Mouse (Mus musculus) midbrain, embryonic 13.5 days (tissue): ENCODE data around the gene Ajuba. TPM values are rescaled to one million over a fixed set of nuclear protein-coding genes. Genes with fewer than 3 reads are reported as not detected.

Source experiments
- ATAC-seq: fragments of 200-750 bp; cut with Nextera tagmentation; 2 replicates; pipeline ENCODE4 v1.8.0; 2017; ENCODE audit warnings: mild to moderate bottlenecking, moderate TSS enrichment, moderate library complexity
- H3K27ac ChIP-seq: fragments of 300-500 bp; sonication (generic); 2 replicates; pipeline ENCODE4 v1.5.1; 2015; ENCODE audit warnings: inconsistent platforms, mild to moderate bottlenecking, moderate library complexity
- H3K27me3 ChIP-seq: fragments of 300-500 bp; sonication (generic); 2 replicates; pipeline ENCODE4 v1.6.1; 2015; ENCODE audit warnings: mild to moderate bottlenecking, inconsistent platforms
- H3K36me3 ChIP-seq: fragments of 300-500 bp; sonication (generic); 2 replicates; pipeline ENCODE4 v1.6.1; 2015; ENCODE audit warnings: mild to moderate bottlenecking, inconsistent platforms
- H3K4me1 ChIP-seq: fragments of 300-500 bp; sonication (generic); replicated peaks from 2 replicates; pipeline ENCODE4 v1.6.1; 2015; ENCODE audit warnings: inconsistent platforms
- H3K4me2 ChIP-seq: fragments of 300-500 bp; sonication (generic); replicated peaks from 2 replicates; pipeline ENCODE4 v1.6.1; 2015; ENCODE audit warnings: moderate library complexity, mild to moderate bottlenecking, inconsistent platforms
- H3K4me3 ChIP-seq: fragments of 300-500 bp; sonication (generic); replicated peaks from 2 replicates; pipeline ENCODE4 v1.5.1; 2015; ENCODE audit warnings: mild to moderate bottlenecking, inconsistent platforms
- H3K9ac ChIP-seq: fragments of 300-500 bp; sonication (generic); replicated peaks from 2 replicates; pipeline ENCODE4 v1.6.1; 2015; ENCODE audit warnings: mild to moderate bottlenecking, inconsistent platforms
- H3K9me3 ChIP-seq: fragments of 300-500 bp; sonication (generic); 2 replicates; pipeline ENCODE4 v1.6.1; 2016; ENCODE audit warnings: mild to moderate bottlenecking, inconsistent platforms
- WGBS: fragments of 180-500 bp; shearing (Covaris S2); methylation state at CpG from one replicate; pipeline ENCODE4 v1.1.7; 2015; 5-methylcytosine and 5-hydroxymethylcytosine counted together
- polyA plus RNA-seq: library from polyadenylated mRNA; unstranded; fragments of >200 nt; fragmentation: Nextera tagmentation; extraction: Ambion mirVana; gene quantifications from 2 replicates; pipeline ENCODE4 v1.2.1, GENCODE M21; 2015

The Ajuba gene
- polyA plus RNA-seq, 1 experiment from 2014 or later, result 18.0 TPM

GRCm38 (mm10) chr14:54583681-54584338, 6.5 kb upstream of the Ajuba start:
- no peaks in the 10 kb centered on the region for H3K4me1 ChIP-seq
- H3K36me3 ChIP-seq, result peaks cover 30% of the 10 kb centered on the region
- H3K9ac ChIP-seq, result no peak overlapping the region
- H3K4me3 ChIP-seq, result no peak overlapping the region
- 0 out of 2 replicates have a peak, but pooled peaks have one; percentile 58 for ATAC-seq
- H3K27me3 ChIP-seq, result no peaks in the 10 kb centered on the region
- H3K4me2 ChIP-seq, result no peak overlapping the region
- no peak overlapping the region for H3K27ac ChIP-seq
- no peaks in the 10 kb centered on the region for H3K9me3 ChIP-seq
- 49% methylated on average over 7 of the region's 7 CpGs for WGBS

- 96% methylated on average over 9 of the region's 9 CpGs for WGBS
- no peak overlapping the region for H3K4me2 ChIP-seq
Measured at GRCm38 (mm10) chr14:54582536-54582935, 5.2 kb upstream of the Ajuba start.

DNA sequence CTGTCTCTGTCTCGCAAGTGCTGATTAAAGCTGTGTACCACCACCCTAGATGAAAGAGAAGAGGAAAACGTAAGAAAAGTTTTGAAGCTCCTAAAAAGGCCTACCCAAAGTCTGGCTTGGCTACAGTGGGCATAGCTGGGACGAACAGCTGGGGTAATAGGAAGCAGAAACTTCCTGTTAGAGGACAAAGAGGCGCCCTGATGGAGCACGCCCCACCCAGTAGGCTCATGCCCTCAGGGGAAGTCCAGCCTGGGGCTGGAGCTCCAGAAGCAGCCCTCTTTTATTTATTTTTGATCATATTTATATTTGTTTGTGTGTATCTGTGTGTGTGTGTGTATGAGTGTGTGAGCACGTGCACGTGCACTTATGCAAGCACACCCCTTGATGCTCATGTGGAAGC, 2.3 kb upstream of the Ajuba start:
- ATAC-seq, result no peak

More at GRCm38 (mm10) chr14:54582536-54582935, 5.2 kb upstream of the Ajuba start:
- Histone ChIP-seq H3K27ac (no peak overlapping the region), H3K9ac (no peak overlapping the region), H3K4me1 (peaks cover 10% of the 10 kb centered on the region), H3K36me3 (peaks cover 30% of the 10 kb centered on the region), H3K9me3 (no peaks in the 10 kb centered on the region), H3K4me3 (no peak overlapping the region), H3K27me3 (peaks cover under 1% of the 10 kb centered on the region)
- no peak for ATAC-seq

GRCm38 (mm10) chr14:54578063-54578462, 705 bp upstream of the Ajuba start:
- peak overlapping the region; percentile 71 for H3K27ac ChIP-seq
- peaks cover 6% of the 10 kb centered on the region for H3K36me3 ChIP-seq
- ATAC-seq, result 0 out of 2 replicates have a peak, but pooled peaks have one; percentile 6
- peaks cover 54% of the 10 kb centered on the region for H3K4me1 ChIP-seq
- 1% methylated on average over 10 of the region's 10 CpGs for WGBS
- H3K27me3 ChIP-seq, result peaks cover 29% of the 10 kb centered on the region
- no peaks in the 10 kb centered on the region for H3K9me3 ChIP-seq
- H3K4me2 ChIP-seq, result peak overlapping the region; percentile 82
- H3K9ac ChIP-seq, result peak overlapping the region; percentile 72
- peak overlapping the region; percentile 65 for H3K4me3 ChIP-seq

More for the DNA sequence above, 2.3 kb upstream of the Ajuba start:
- Histone ChIP-seq H3K9ac (no peak overlapping the region), H3K36me3 (peaks cover 15% of the 10 kb centered on the region), H3K4me2 (no peak overlapping the region), H3K9me3 (no peaks in the 10 kb centered on the region), H3K27me3 (peaks cover 18% of the 10 kb centered on the region), H3K27ac (no peak overlapping the region), H3K4me1 (peaks cover 38% of the 10 kb centered on the region), H3K4me3 (no peak overlapping the region)
- 88% methylated on average over 7 of the region's 7 CpGs for WGBS

- Histone ChIP-seq H3K4me3 (peak overlapping the region; percentile 65), H3K9ac (peak overlapping the region; percentile 72), H3K4me1 (peaks cover 69% of the 10 kb centered on the region), H3K9me3 (no peaks in the 10 kb centered on the region), H3K36me3 (no peaks in the 10 kb centered on the region), H3K4me2 (peak overlapping the region; percentile 82), H3K27me3 (peaks cover 29% of the 10 kb centered on the region), H3K27ac (peak overlapping the region; percentile 71)
- under 1% methylated on average over 84 of the region's 84 CpGs for WGBS
- peak; percentile 3; the same call in 1 of the 2 replicates for ATAC-seq
Measured at GRCm38 (mm10) chr14:54576241-54577088, 893 bp downstream of the Ajuba start.

GRCm38 (mm10) chr14:54575631-54576030, 1.7 kb downstream of the Ajuba start:
- Histone ChIP-seq H3K27me3 (peaks cover 29% of the 10 kb centered on the region), H3K27ac (no peak overlapping the region), H3K9ac (peak overlapping the region; percentile 72), H3K4me2 (peak overlapping the region; percentile 82), H3K36me3 (0 out of 2 replicates have a peak, but pooled peaks cover 3% of the 10 kb centered on the region), H3K4me1 (peaks cover 69% of the 10 kb centered on the region), H3K9me3 (no peaks in the 10 kb centered on the region), H3K4me3 (peak overlapping the region; percentile 65)
- 0% methylated on average over 38 of the region's 39 CpGs for whole genome bisulfite sequencing
- no peak for ATAC-seq

DNA sequence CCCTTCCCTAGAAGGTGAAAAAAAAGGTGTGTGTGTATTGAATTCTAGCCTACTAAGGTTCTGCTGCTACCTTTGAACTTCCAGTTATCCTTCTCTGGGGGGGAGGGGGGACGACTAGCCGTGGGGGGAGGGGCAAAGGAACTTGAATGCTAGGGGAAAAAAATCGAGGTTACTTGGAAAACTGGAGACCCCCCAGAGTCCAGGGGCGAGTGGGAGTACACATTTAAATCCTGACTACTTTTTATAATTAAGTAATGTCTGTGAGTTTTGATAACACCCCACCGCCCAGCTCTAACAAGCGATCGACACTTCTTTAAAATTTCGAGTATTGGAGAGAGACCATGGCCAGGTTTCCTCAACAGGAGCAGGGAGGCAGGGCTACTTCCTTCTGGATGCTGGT, 2.3 kb downstream of the Ajuba start:
- Histone ChIP-seq H3K9me3 (no peaks in the 10 kb centered on the region), H3K4me3 (peak overlapping the region; percentile 65), H3K4me1 (peaks cover 72% of the 10 kb centered on the region), H3K27me3 (peaks cover 29% of the 10 kb centered on the region), H3K27ac (no peak overlapping the region), H3K9ac (peak overlapping the region; percentile 72), H3K4me2 (peak overlapping the region; percentile 82), H3K36me3 (peaks cover 3% of the 10 kb centered on the region; the same call in 1 of the 2 replicates)
- ATAC-seq, result no peak
- 2% methylated on average over 8 of the region's 8 CpGs for WGBS

DNA sequence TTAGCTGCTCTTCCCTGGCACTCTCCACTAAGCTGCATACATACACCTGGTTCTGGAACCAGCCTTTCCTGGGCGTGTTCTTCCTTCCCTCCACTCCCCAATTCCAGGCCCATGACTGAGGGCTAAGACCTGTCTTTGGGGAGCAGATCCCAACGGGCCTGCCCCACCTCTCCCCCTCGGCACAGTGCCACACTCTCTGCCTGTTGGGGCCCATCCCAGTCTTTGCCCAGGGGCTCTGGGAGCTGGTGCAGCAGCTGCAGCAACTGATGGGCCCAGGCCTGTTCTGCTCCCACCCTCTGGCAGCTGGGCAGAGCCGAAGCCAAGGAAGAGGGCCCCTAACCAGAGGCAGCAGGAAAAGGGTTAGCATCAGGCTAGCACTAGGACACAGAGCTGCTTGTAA, 3.1 kb downstream of the Ajuba start:
- Histone ChIP-seq H3K36me3 (peaks cover 9% of the 10 kb centered on the region), H3K4me1 (peaks cover 80% of the 10 kb centered on the region), H3K27me3 (peaks cover 29% of the 10 kb centered on the region), H3K27ac (no peak overlapping the region), H3K9ac (peak overlapping the region; percentile 30; the same call in 1 of the 2 replicates), H3K9me3 (no peaks in the 10 kb centered on the region), H3K4me3 (peak overlapping the region; percentile 65), H3K4me2 (peak overlapping the region; percentile 82)
- WGBS, result 5% methylated on average over 4 of the region's 4 CpGs
- no peak for ATAC-seq

DNA sequence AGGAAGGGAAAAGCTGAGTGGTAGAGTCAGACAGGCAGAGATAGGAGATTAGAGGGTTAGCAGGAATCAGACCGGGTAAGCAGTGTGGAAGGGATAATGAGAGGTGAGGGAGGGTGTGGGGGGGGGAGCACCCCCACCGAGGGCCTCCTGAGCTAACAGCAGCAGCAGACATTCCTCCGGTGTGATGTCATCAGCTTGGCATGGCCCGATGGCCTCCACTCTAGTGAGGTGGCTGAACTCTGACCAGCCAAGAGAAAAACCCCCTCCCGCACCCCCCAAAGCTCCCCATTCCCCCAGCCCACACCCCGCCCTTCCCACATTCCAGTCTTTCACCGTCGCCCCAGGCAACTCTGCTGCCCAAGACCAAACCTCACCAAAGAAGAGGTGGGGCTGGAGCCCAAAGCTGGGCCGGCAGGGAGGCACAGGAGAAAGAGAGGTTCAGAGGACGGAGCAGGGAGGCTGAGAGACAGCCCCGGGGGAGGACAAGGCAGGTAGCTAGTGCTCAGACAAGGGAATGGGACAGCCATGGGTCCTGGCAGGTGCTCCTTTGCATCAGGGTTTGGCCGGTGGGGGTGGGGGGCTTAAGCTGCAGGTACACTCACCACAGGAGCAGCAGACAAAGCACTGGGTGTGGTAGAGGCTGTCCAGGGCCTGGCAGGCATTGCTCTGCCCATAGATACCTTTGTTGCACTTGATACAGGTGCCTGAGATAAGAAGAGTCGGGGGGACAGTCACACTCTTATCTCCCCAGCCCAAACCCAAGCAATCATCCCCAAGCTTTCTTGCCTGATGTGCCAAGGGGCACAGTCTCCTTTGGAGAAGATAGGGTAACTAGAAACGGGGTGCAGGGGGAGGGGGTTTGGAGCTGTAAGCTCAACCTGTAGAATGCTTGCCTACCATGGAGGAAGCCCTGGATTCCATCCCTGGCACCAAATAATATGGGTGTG, 4.3 kb downstream of the Ajuba start:
- H3K4me3 ChIP-seq, result peak overlapping the region; percentile 65
- peaks cover 29% of the 10 kb centered on the region for H3K27me3 ChIP-seq
- 2% methylated on average over 14 of the region's 14 CpGs for WGBS
- peaks cover 75% of the 10 kb centered on the region for H3K4me1 ChIP-seq
- peak overlapping the region; percentile 73 for H3K27ac ChIP-seq
- no peaks in the 10 kb centered on the region for H3K9me3 ChIP-seq
- ATAC-seq, result peak; percentile 59
- H3K9ac ChIP-seq, result peak overlapping the region; percentile 36; the same call in 1 of the 2 replicates
- H3K36me3 ChIP-seq, result peaks cover 16% of the 10 kb centered on the region
- peak overlapping the region; percentile 82 for H3K4me2 ChIP-seq

DNA sequence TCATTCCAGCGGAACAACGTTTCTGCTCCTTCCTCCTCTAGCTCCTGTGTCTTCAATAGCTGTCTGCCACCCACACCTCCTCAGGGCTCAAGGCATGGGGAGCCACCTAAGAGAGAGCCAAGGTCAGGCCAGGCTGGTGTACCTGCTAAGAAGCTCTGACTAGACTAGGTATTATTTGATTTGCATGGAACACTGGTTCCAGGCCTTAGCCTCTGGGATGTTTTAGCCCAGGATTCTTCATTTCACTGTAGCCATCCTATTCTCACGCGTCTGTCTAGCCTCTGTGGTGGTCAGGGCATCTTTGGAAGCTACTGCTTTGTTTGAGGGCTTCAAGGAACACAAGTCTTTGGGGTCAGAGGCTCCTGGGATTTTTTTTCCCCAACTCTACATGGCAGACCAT, 5.2 kb downstream of the Ajuba start:
- Histone ChIP-seq H3K36me3 (peaks cover 21% of the 10 kb centered on the region), H3K27me3 (peaks cover 25% of the 10 kb centered on the region), H3K9ac (0 out of 2 replicates have a peak overlapping the region, but pooled peaks have one; percentile 36), H3K9me3 (no peaks in the 10 kb centered on the region), H3K27ac (peak overlapping the region; percentile 46), H3K4me2 (peak overlapping the region; percentile 82), H3K4me3 (no peak overlapping the region), H3K4me1 (peaks cover 68% of the 10 kb centered on the region)
- 29% methylated on average over 4 of the region's 4 CpGs for WGBS
- no peak for ATAC-seq
